Mouse (Mus musculus) stomach, postnatal 0 days (tissue): ENCODE data around the gene Rpap3.

Experiments
- CTCF ChIP-seq: IDR thresholded peaks from 2 replicates; pipeline ENCODE4 v1.5.1; 2016; ENCODE audit warnings: antibody characterized with exemption, low read depth, mild to moderate bottlenecking, moderate library complexity
- EP300 ChIP-seq: optimal IDR thresholded peaks from 2 replicates; pipeline ENCODE3; 2016; ENCODE audit warnings: antibody characterized with exemption

GRCm38 (mm10) chr15:97725198-97725785 lies 19.7 kb upstream of the Rpap3 start:
- no peak for TF ChIP-seq CTCF
- TF ChIP-seq EP300, result no peak
